Mouse (Mus musculus) myocyte (in vitro differentiated cells): ENCODE measurements around the gene Elp5.

Experiments
- E2F4 ChIP-seq: IDR thresholded peaks from one replicate; pipeline ENCODE4 v1.6.1; 2011; ENCODE audit warnings: mild to moderate bottlenecking, control low read depth, moderate library complexity; ENCODE audit not compliant: insufficient read depth
- MAX ChIP-seq: IDR thresholded peaks from one replicate; pipeline ENCODE4 v1.6.1; 2011; ENCODE audit warnings: low read depth, mild to moderate bottlenecking, control low read depth
- POLR2A ChIP-seq: IDR thresholded peaks from one replicate; pipeline ENCODE4 v1.6.1; 2011; ENCODE audit warnings: low read depth, mild to moderate bottlenecking, control low read depth, moderate library complexity; ENCODE audit not compliant: insufficient read length
- TCF12 ChIP-seq: IDR thresholded peaks from one replicate; pipeline ENCODE4 v1.6.1; 2011; ENCODE audit warnings: mild to moderate bottlenecking, control low read depth; ENCODE audit not compliant: poor library complexity, insufficient read depth, severe bottlenecking
- TCF3 ChIP-seq: IDR thresholded peaks from one replicate; pipeline ENCODE4 v1.6.1; 2011; ENCODE audit warnings: low read depth, control low read depth; ENCODE audit not compliant: insufficient read length

GRCm38 (mm10) chr11:69927501-69927900, 54.8 kb downstream of the Elp5 start:
- no peak for TF ChIP-seq E2F4
- TF ChIP-seq POLR2A, result no peak
- no peak for TF ChIP-seq TCF12
- no peak for TF ChIP-seq TCF3
- TF ChIP-seq MAX, result no peak
